Mouse (Mus musculus): ENCODE data around the gene Srp9. TPM values are rescaled to one million over a fixed set of nuclear protein-coding genes. Genes with fewer than 3 reads are reported as not detected.

Srp9 gene
- polyA plus RNA-seq, 1 experiment, result 87.8 TPM

- no peak overlapping the region for H3K27ac ChIP-seq (ENCODE audit: insufficient read depth, low read length)
- H3K4me1 ChIP-seq (ENCODE audit: control insufficient read depth, insufficient read depth, low read length), result peaks cover 2% of the 10 kb centered on the region
These were observed 17.3 kb upstream of the Srp9 start for GRCm38 (mm10) chr1:182107251-182107650.

GRCm38 (mm10) chr1:182108397-182109099, 16.0 kb upstream of the Srp9 start:
- Histone ChIP-seq H3K27me3 (ENCODE audit: control insufficient read depth, insufficient read depth, low read length, poor library complexity, severe bottlenecking) (no peaks in the 10 kb centered on the region), H3K27ac (ENCODE audit: insufficient read depth, low read length) (no peak overlapping the region), H3K36me3 (ENCODE audit: control insufficient read depth, insufficient read depth, low read length, poor library complexity, severe bottlenecking) (no peaks in the 10 kb centered on the region), H3K4me1 (ENCODE audit: control insufficient read depth, insufficient read depth, low read length) (peaks cover 2% of the 10 kb centered on the region), H3K4me3 (ENCODE audit: low read depth, low read length) (no peak overlapping the region), H3K9me3 (replicated peaks; ENCODE audit: control insufficient read depth, insufficient read depth, low read length, poor library complexity, severe bottlenecking) (no peaks in the 10 kb centered on the region), H3K9ac (ENCODE audit: low read depth, poor library complexity, severe bottlenecking) (no peak overlapping the region)
- TF ChIP-seq EP300 (IDR thresholded peaks at IDR 0.05; ENCODE audit: insufficient read depth, low read depth, low read length) (no peak), CTCF (IDR thresholded peaks at IDR 0.05; ENCODE audit: low read depth, low read length) (no peak), POLR2A (IDR thresholded peaks at IDR 0.05; ENCODE audit: insufficient read depth, low read length) (no peak)

More at GRCm38 (mm10) chr1:182107251-182107650, 17.3 kb upstream of the Srp9 start:
- Histone ChIP-seq H3K27me3 (ENCODE audit: control insufficient read depth, insufficient read depth, low read length, poor library complexity, severe bottlenecking) (no peaks in the 10 kb centered on the region), H3K9ac (ENCODE audit: low read depth, poor library complexity, severe bottlenecking) (no peak overlapping the region), H3K4me3 (ENCODE audit: low read depth, low read length) (no peak overlapping the region), H3K9me3 (replicated peaks; ENCODE audit: control insufficient read depth, insufficient read depth, low read length, poor library complexity, severe bottlenecking) (no peaks in the 10 kb centered on the region), H3K36me3 (ENCODE audit: control insufficient read depth, insufficient read depth, low read length, poor library complexity, severe bottlenecking) (no peaks in the 10 kb centered on the region)
- TF ChIP-seq POLR2A (IDR thresholded peaks at IDR 0.05; ENCODE audit: insufficient read depth, low read length) (no peak), CTCF (IDR thresholded peaks at IDR 0.05; ENCODE audit: low read depth, low read length) (no peak), EP300 (IDR thresholded peaks at IDR 0.05; ENCODE audit: insufficient read depth, low read depth, low read length) (no peak)

- H3K4me1 ChIP-seq (ENCODE audit: control insufficient read depth, insufficient read depth, low read length), result no peaks in the 10 kb centered on the region
- H3K27ac ChIP-seq (ENCODE audit: insufficient read depth, low read length), result no peak overlapping the region
- H3K4me3 ChIP-seq (ENCODE audit: low read depth, low read length), result no peak overlapping the region
- H3K9me3 ChIP-seq (replicated peaks; ENCODE audit: control insufficient read depth, insufficient read depth, low read length, poor library complexity, severe bottlenecking), result no peaks in the 10 kb centered on the region
- no peak overlapping the region for H3K9ac ChIP-seq (ENCODE audit: low read depth, poor library complexity, severe bottlenecking)
- no peaks in the 10 kb centered on the region for H3K27me3 ChIP-seq (ENCODE audit: control insufficient read depth, insufficient read depth, low read length, poor library complexity, severe bottlenecking)
- H3K36me3 ChIP-seq (ENCODE audit: control insufficient read depth, insufficient read depth, low read length, poor library complexity, severe bottlenecking), result no peaks in the 10 kb centered on the region
- TF ChIP-seq CTCF (IDR thresholded peaks at IDR 0.05; ENCODE audit: low read depth, low read length) (no peak), EP300 (IDR thresholded peaks at IDR 0.05; ENCODE audit: insufficient read depth, low read depth, low read length) (no peak), POLR2A (IDR thresholded peaks at IDR 0.05; ENCODE audit: insufficient read depth, low read length) (no peak)
These were observed 14.4 kb upstream of the Srp9 start for GRCm38 (mm10) chr1:182110185-182110584.

GRCm38 (mm10) chr1:182110708-182111385, 13.7 kb upstream of the Srp9 start:
- Histone ChIP-seq H3K9me3 (replicated peaks; ENCODE audit: control insufficient read depth, insufficient read depth, low read length, poor library complexity, severe bottlenecking) (no peaks in the 10 kb centered on the region), H3K9ac (ENCODE audit: low read depth, poor library complexity, severe bottlenecking) (no peak overlapping the region), H3K4me1 (ENCODE audit: control insufficient read depth, insufficient read depth, low read length) (no peaks in the 10 kb centered on the region), H3K27me3 (ENCODE audit: control insufficient read depth, insufficient read depth, low read length, poor library complexity, severe bottlenecking) (no peaks in the 10 kb centered on the region), H3K4me3 (ENCODE audit: low read depth, low read length) (no peak overlapping the region), H3K36me3 (ENCODE audit: control insufficient read depth, insufficient read depth, low read length, poor library complexity, severe bottlenecking) (no peaks in the 10 kb centered on the region), H3K27ac (ENCODE audit: insufficient read depth, low read length) (no peak overlapping the region)
- TF ChIP-seq EP300 (IDR thresholded peaks at IDR 0.05; ENCODE audit: insufficient read depth, low read depth, low read length) (no peak), POLR2A (IDR thresholded peaks at IDR 0.05; ENCODE audit: insufficient read depth, low read length) (no peak), CTCF (IDR thresholded peaks at IDR 0.05; ENCODE audit: low read depth, low read length) (no peak)

- H3K27me3 ChIP-seq (ENCODE audit: control insufficient read depth, insufficient read depth, low read length, poor library complexity, severe bottlenecking), result no peaks in the 10 kb centered on the region
- no peak overlapping the region for H3K27ac ChIP-seq (ENCODE audit: insufficient read depth, low read length)
- H3K9me3 ChIP-seq (replicated peaks; ENCODE audit: control insufficient read depth, insufficient read depth, low read length, poor library complexity, severe bottlenecking), result no peaks in the 10 kb centered on the region
- H3K36me3 ChIP-seq (ENCODE audit: control insufficient read depth, insufficient read depth, low read length, poor library complexity, severe bottlenecking), result no peaks in the 10 kb centered on the region
- TF ChIP-seq POLR2A (IDR thresholded peaks at IDR 0.05; ENCODE audit: insufficient read depth, low read length), result no peak
- TF ChIP-seq EP300 (IDR thresholded peaks at IDR 0.05; ENCODE audit: insufficient read depth, low read depth, low read length), result no peak
- no peak for TF ChIP-seq CTCF (IDR thresholded peaks at IDR 0.05; ENCODE audit: low read depth, low read length)
- no peaks in the 10 kb centered on the region for H3K4me1 ChIP-seq (ENCODE audit: control insufficient read depth, insufficient read depth, low read length)
- no peak overlapping the region for H3K4me3 ChIP-seq (ENCODE audit: low read depth, low read length)
- H3K9ac ChIP-seq (ENCODE audit: low read depth, poor library complexity, severe bottlenecking), result no peak overlapping the region
These were observed 12.9 kb upstream of the Srp9 start for GRCm38 (mm10) chr1:182111386-182112317.
